Mouse (Mus musculus): ENCODE measurements around the gene Fndc3b.

- TF ChIP-seq CTCF (IDR thresholded peaks at IDR 0.05; ENCODE audit: low read depth) (no peak), EP300 (IDR thresholded peaks at IDR 0.05; ENCODE audit: low read depth) (no peak)
These were observed 75.3 kb downstream of the Fndc3b start for GRCm38 (mm10) chr3:27635776-27636175.

All from liver, embryonic 14.5 days (tissue).